Comparison of ENCODE assay signal across 8 mouse cellular contexts in genomic region chr6:42644912-42645549, GRCm38 (mm10). TPM values are rescaled to one million over a fixed set of nuclear protein-coding genes. Genes with fewer than 3 reads are reported as not detected.
DNase-seq lines count a peak whose midpoint lies in the region; ATAC-seq lines count a peak whose summit lies in the region.

Tcaf2 (minus strand) TSS chr6:42645254.

- H3K4me3 ChIP-seq in hindbrain, embryonic 11.5 days (ENCODE audit: low read depth, low read length): peak within 1 kb of the TSS; percentile 26
- H3K4me3 ChIP-seq in lung, embryonic 16.5 days (ENCODE audit: low read length): peak within 1 kb of the TSS; percentile 56

- 1% methylated on average over 23 of the region's 23 CpGs for WGBS in hindbrain, embryonic 11.5 days
- 0% methylated on average over 23 of the region's 23 CpGs for WGBS in lung, embryonic 16.5 days

- no peaks in the 10 kb centered on the region for H3K27me3 ChIP-seq in hindbrain, embryonic 11.5 days (ENCODE audit: control insufficient read depth, insufficient read depth, low read length)
- H3K27me3 ChIP-seq in lung, embryonic 16.5 days (ENCODE audit: control insufficient read depth, insufficient read depth, low read depth, low read length): no peaks in the 10 kb centered on the region

- H3K9me3 ChIP-seq in hindbrain, embryonic 11.5 days (ENCODE audit: control insufficient read depth, low read length): no peaks in the 10 kb centered on the region
- no peaks in the 10 kb centered on the region for H3K9me3 ChIP-seq in lung, embryonic 16.5 days (ENCODE audit: control insufficient read depth, low read length)

- no peak within 1 kb of the TSS for H3K27ac ChIP-seq in hindbrain, embryonic 11.5 days (ENCODE audit: low read depth, low read length)
- peak within 1 kb of the TSS; percentile 20; the same call in 1 of the 2 replicates for H3K27ac ChIP-seq in lung, embryonic 16.5 days (ENCODE audit: low read length)

- H3K4me1 ChIP-seq in hindbrain, embryonic 11.5 days (replicated peaks; ENCODE audit: control insufficient read depth, insufficient read depth, low read length): no peaks in the 10 kb centered on the region
- H3K4me1 ChIP-seq in lung, embryonic 16.5 days (replicated peaks; ENCODE audit: control insufficient read depth, insufficient read depth, low read length): no peaks in the 10 kb centered on the region

- DNase-seq in WW6 (ENCODE audit: low read depth, low spot score): peak; percentile 75
- DNase-seq in cerebellum, postnatal 14 days: peak; percentile 89 to 91
- peak; percentile 37 to 51 for DNase-seq in frontal cortex, postnatal 14 days (ENCODE audit: low spot score in 2 of 2)
- peak; percentile 93 for DNase-seq in hindbrain, embryonic 11.5 days (ENCODE audit: low spot score)
- DNase-seq in layer of hippocampus, adult 9-11 months: peak; percentile 46
- peak; percentile 22 for DNase-seq in retina, adult 2 months (ENCODE audit: low read depth, low spot score)
- peak; percentile 67 for DNase-seq in thymus, postnatal 4 days

- peak; percentile 99 for ATAC-seq in hindbrain, embryonic 11.5 days (ENCODE audit: low FRiP score)
- ATAC-seq in lung, embryonic 16.5 days (ENCODE audit: low read depth): peak; percentile 100

- no peak within 1 kb of the TSS for H3K9ac ChIP-seq in hindbrain, embryonic 11.5 days (ENCODE audit: low read depth, low read length)
- peak within 1 kb of the TSS; percentile 62 for H3K9ac ChIP-seq in lung, embryonic 16.5 days (ENCODE audit: low read length)

- H3K4me2 ChIP-seq in hindbrain, embryonic 11.5 days (replicated peaks; ENCODE audit: low read depth, low read length): peak within 1 kb of the TSS; percentile 48
- peak within 1 kb of the TSS; percentile 67 for H3K4me2 ChIP-seq in lung, embryonic 16.5 days (ENCODE audit: low read depth, low read length)

- H3K36me3 ChIP-seq in hindbrain, embryonic 11.5 days (ENCODE audit: control insufficient read depth, insufficient read depth, low read length): no peaks in the 10 kb centered on the region
- no peaks in the 10 kb centered on the region for H3K36me3 ChIP-seq in lung, embryonic 16.5 days (ENCODE audit: control insufficient read depth, insufficient read depth, low read length)

RNA-seq across cellular contexts. Expression of gene Tcaf2, which starts in this region (rescaled TPM):
- 2.1 and 2.6 TPM in 2 replicates for polyA plus RNA-seq in hindbrain, embryonic 11.5 days (2014; fragmentation: Nextera tagmentation; extraction: Ambion mirVana)
- 9.1 and 9.7 TPM in 2 replicates for polyA plus RNA-seq in lung, embryonic 16.5 days (2015; fragmentation: Nextera tagmentation; extraction: Ambion mirVana)

Comparison
In these comparisons a context has a peak if more than half of its experiments do, and no peak if none do; other contexts are left out.
1. DNase-seq: peak in every context shown above with its lines; median percentile 93 in hindbrain, embryonic 11.5 days; 90 in cerebellum, postnatal 14 days; 75 in WW6; 67 in thymus, postnatal 4 days; 46 in layer of hippocampus, adult 9-11 months; 44 in frontal cortex, postnatal 14 days; 22 in retina, adult 2 months.